Mouse (Mus musculus): ENCODE data around the gene Slc2a4. TPM values are rescaled to one million over a fixed set of nuclear protein-coding genes. Genes with fewer than 3 reads are reported as not detected.

The Slc2a4 gene
- polyA plus RNA-seq, 1 experiment from 2014 or later, result 25.9 TPM

GRCm38 (mm10) chr11:69953267-69953915 lies 5.4 kb upstream of the Slc2a4 start:
- 31% methylated on average over 11 of the region's 11 CpGs for WGBS
- Histone ChIP-seq H3K4me2 (no peak overlapping the region), H3K9ac (no peak overlapping the region), H3K27ac (ENCODE audit: poor library complexity, severe bottlenecking) (no peak overlapping the region), H3K4me3 (no peak overlapping the region), H3K4me1 (replicated peaks) (peaks cover 16% of the 10 kb centered on the region), H3K9me3 (replicated peaks) (no peaks in the 10 kb centered on the region), H3K27me3 (replicated peaks) (peaks cover 9% of the 10 kb centered on the region; the same call in 1 of the 2 replicates), H3K36me3 (no peaks in the 10 kb centered on the region)
- no peak for ATAC-seq (ENCODE audit: insufficient number of reproducible peaks, low FRiP score)

GRCm38 (mm10) chr11:69952274-69952673 lies 4.3 kb upstream of the Slc2a4 start:
- Histone ChIP-seq H3K9ac (no peak overlapping the region), H3K4me3 (no peak overlapping the region), H3K36me3 (no peaks in the 10 kb centered on the region), H3K27ac (ENCODE audit: poor library complexity, severe bottlenecking) (no peak overlapping the region), H3K4me2 (no peak overlapping the region), H3K4me1 (replicated peaks) (peaks cover 21% of the 10 kb centered on the region), H3K9me3 (replicated peaks) (no peaks in the 10 kb centered on the region), H3K27me3 (replicated peaks) (peaks cover 4% of the 10 kb centered on the region; the same call in 1 of the 2 replicates)
- no peak for ATAC-seq (ENCODE audit: insufficient number of reproducible peaks, low FRiP score)
- WGBS, result 34% methylated on average over 1 of the region's 1 CpGs

GRCm38 (mm10) chr11:69950807-69951459 lies 2.9 kb upstream of the Slc2a4 start:
- Histone ChIP-seq H3K36me3 (0 out of 2 replicates have a peak, but pooled peaks cover 3% of the 10 kb centered on the region), H3K4me2 (no peak overlapping the region), H3K9me3 (replicated peaks) (no peaks in the 10 kb centered on the region), H3K4me1 (replicated peaks) (peaks cover 34% of the 10 kb centered on the region), H3K9ac (no peak overlapping the region), H3K27me3 (replicated peaks) (peaks cover 4% of the 10 kb centered on the region), H3K27ac (ENCODE audit: poor library complexity, severe bottlenecking) (no peak overlapping the region), H3K4me3 (no peak overlapping the region)
- ATAC-seq (ENCODE audit: insufficient number of reproducible peaks, low FRiP score), result no peak
- WGBS, result 38% methylated on average over 4 of the region's 4 CpGs

GRCm38 (mm10) chr11:69948763-69949150 lies 769 bp upstream of the Slc2a4 start:
- peak overlapping the region; percentile 60 for H3K9ac ChIP-seq
- peak overlapping the region; percentile 59 for H3K4me3 ChIP-seq
- H3K4me2 ChIP-seq, result peak overlapping the region; percentile 81
- H3K4me1 ChIP-seq (replicated peaks), result peaks cover 38% of the 10 kb centered on the region
- no peaks in the 10 kb centered on the region for H3K9me3 ChIP-seq (replicated peaks)
- peak overlapping the region; percentile 89 for H3K27ac ChIP-seq (ENCODE audit: poor library complexity, severe bottlenecking)
- under 1% methylated on average over 14 of the region's 14 CpGs for WGBS
- H3K36me3 ChIP-seq, result peaks cover 25% of the 10 kb centered on the region
- 0 out of 2 replicates have a peak, but pooled peaks have one; percentile 31 for ATAC-seq (ENCODE audit: insufficient number of reproducible peaks, low FRiP score)
- H3K27me3 ChIP-seq (replicated peaks), result peaks cover 7% of the 10 kb centered on the region

- no peaks in the 10 kb centered on the region for H3K9me3 ChIP-seq (replicated peaks)
- H3K27ac ChIP-seq (ENCODE audit: poor library complexity, severe bottlenecking), result peak overlapping the region; percentile 89
- ATAC-seq (ENCODE audit: insufficient number of reproducible peaks, low FRiP score), result peak; percentile 65
- H3K27me3 ChIP-seq (replicated peaks), result peaks cover 12% of the 10 kb centered on the region
- H3K4me2 ChIP-seq, result peak overlapping the region; percentile 81
- peaks cover 36% of the 10 kb centered on the region for H3K36me3 ChIP-seq
- peaks cover 29% of the 10 kb centered on the region for H3K4me1 ChIP-seq (replicated peaks)
- peak overlapping the region; percentile 59 for H3K4me3 ChIP-seq
- 3% methylated on average over 29 of the region's 29 CpGs for WGBS
- peak overlapping the region; percentile 60 for H3K9ac ChIP-seq
These were observed 487 bp downstream of the Slc2a4 start for GRCm38 (mm10) chr11:69947337-69948065.

GRCm38 (mm10) chr11:69945997-69946891 lies 1.7 kb downstream of the Slc2a4 start:
- peak; percentile 41; the same call in 1 of the 2 replicates for ATAC-seq (ENCODE audit: insufficient number of reproducible peaks, low FRiP score)
- peaks cover 41% of the 10 kb centered on the region for H3K36me3 ChIP-seq
- H3K9ac ChIP-seq, result 0 out of 2 replicates have a peak overlapping the region, but pooled peaks have one; percentile 60
- peak overlapping the region; percentile 89 for H3K27ac ChIP-seq (ENCODE audit: poor library complexity, severe bottlenecking)
- peaks cover 29% of the 10 kb centered on the region for H3K4me1 ChIP-seq (replicated peaks)
- H3K27me3 ChIP-seq (replicated peaks), result peaks cover 12% of the 10 kb centered on the region; the same call in 1 of the 2 replicates
- WGBS, result 87% methylated on average over 18 of the region's 18 CpGs
- H3K9me3 ChIP-seq (replicated peaks), result no peaks in the 10 kb centered on the region
- H3K4me3 ChIP-seq, result peak overlapping the region; percentile 59
- H3K4me2 ChIP-seq, result peak overlapping the region; percentile 81

GRCm38 (mm10) chr11:69945216-69945615 lies 2.8 kb downstream of the Slc2a4 start:
- 65% methylated on average over 13 of the region's 13 CpGs for WGBS
- Histone ChIP-seq H3K9ac (0 out of 2 replicates have a peak overlapping the region, but pooled peaks have one; percentile 16), H3K36me3 (peaks cover 41% of the 10 kb centered on the region), H3K4me2 (no peak overlapping the region), H3K4me1 (replicated peaks) (peaks cover 29% of the 10 kb centered on the region), H3K27me3 (replicated peaks) (peaks cover 17% of the 10 kb centered on the region), H3K27ac (ENCODE audit: poor library complexity, severe bottlenecking) (no peak overlapping the region), H3K9me3 (replicated peaks) (no peaks in the 10 kb centered on the region), H3K4me3 (no peak overlapping the region)
- ATAC-seq (ENCODE audit: insufficient number of reproducible peaks, low FRiP score), result no peak

- Histone ChIP-seq H3K27ac (ENCODE audit: poor library complexity, severe bottlenecking) (no peak overlapping the region), H3K4me2 (no peak overlapping the region), H3K27me3 (replicated peaks) (peaks cover 59% of the 10 kb centered on the region), H3K9me3 (replicated peaks) (no peaks in the 10 kb centered on the region), H3K36me3 (peaks cover 38% of the 10 kb centered on the region), H3K9ac (no peak overlapping the region), H3K4me3 (no peak overlapping the region), H3K4me1 (replicated peaks) (peaks cover 23% of the 10 kb centered on the region)
- WGBS, result 75% methylated on average over 4 of the region's 4 CpGs
- no peak for ATAC-seq (ENCODE audit: insufficient number of reproducible peaks, low FRiP score)
These were observed 7.0 kb downstream of the Slc2a4 start for GRCm38 (mm10) chr11:69940962-69941361.

- Histone ChIP-seq H3K9ac (no peak overlapping the region), H3K4me2 (no peak overlapping the region), H3K36me3 (peaks cover 26% of the 10 kb centered on the region), H3K4me3 (no peak overlapping the region), H3K27ac (ENCODE audit: poor library complexity, severe bottlenecking) (no peak overlapping the region), H3K4me1 (replicated peaks) (peaks cover 22% of the 10 kb centered on the region), H3K9me3 (replicated peaks) (no peaks in the 10 kb centered on the region), H3K27me3 (replicated peaks) (peaks cover 60% of the 10 kb centered on the region)
- no peak for ATAC-seq (ENCODE audit: insufficient number of reproducible peaks, low FRiP score)
- 88% methylated on average over 17 of the region's 17 CpGs for WGBS
These were observed 8.3 kb downstream of the Slc2a4 start for GRCm38 (mm10) chr11:69939731-69940130.

GRCm38 (mm10) chr11:69939181-69939580 lies 8.8 kb downstream of the Slc2a4 start:
- peaks cover 24% of the 10 kb centered on the region for H3K4me1 ChIP-seq (replicated peaks)
- no peaks in the 10 kb centered on the region for H3K9me3 ChIP-seq (replicated peaks)
- H3K9ac ChIP-seq, result no peak overlapping the region
- H3K36me3 ChIP-seq, result peaks cover 21% of the 10 kb centered on the region
- no peak overlapping the region for H3K27ac ChIP-seq (ENCODE audit: poor library complexity, severe bottlenecking)
- peaks cover 55% of the 10 kb centered on the region for H3K27me3 ChIP-seq (replicated peaks)
- WGBS, result 69% methylated on average over 5 of the region's 5 CpGs
- ATAC-seq (ENCODE audit: insufficient number of reproducible peaks, low FRiP score), result no peak
- no peak overlapping the region for H3K4me2 ChIP-seq
- no peak overlapping the region for H3K4me3 ChIP-seq

Data from heart, embryonic 12.5 days (tissue).